ENCODE assay signal across 8 mouse cellular contexts in the genomic region with DNA sequence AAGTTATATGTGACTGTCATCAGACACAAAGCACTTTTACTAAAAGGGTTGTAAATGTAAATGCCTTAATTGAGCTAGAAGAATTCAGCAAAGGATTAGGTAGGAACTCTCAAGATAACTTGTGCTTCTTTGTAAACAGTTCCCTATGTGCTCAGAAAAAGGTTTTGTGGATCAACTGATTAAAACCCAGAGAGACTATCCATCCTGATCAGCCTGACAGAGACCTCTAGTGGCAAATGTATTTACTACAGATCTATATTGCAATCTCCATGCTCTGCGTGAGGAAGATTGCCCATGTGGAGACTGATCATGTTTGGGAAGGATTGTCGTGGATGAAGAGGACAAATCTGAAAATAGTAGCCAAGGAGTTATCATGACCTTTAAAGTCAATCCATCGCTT. TPM values are rescaled to one million over a fixed set of nuclear protein-coding genes. Genes with fewer than 3 reads are reported as not detected.
DNase-seq lines count a peak whose midpoint lies in the region; ATAC-seq and TF ChIP-seq lines count a peak whose summit lies in the region.

No protein-coding gene starts in this region.

- H3K36me3 ChIP-seq in midbrain, embryonic 15.5 days (replicated peaks), result no peaks in the 10 kb centered on the region
- no peaks in the 10 kb centered on the region for H3K36me3 ChIP-seq in midbrain, embryonic 13.5 days
- no peaks in the 10 kb centered on the region for H3K36me3 ChIP-seq in stomach, embryonic 14.5 days (ENCODE audit: control insufficient read depth, insufficient read depth, low read length)

- no peaks in the 10 kb centered on the region for H3K4me1 ChIP-seq in midbrain, embryonic 15.5 days
- H3K4me1 ChIP-seq in midbrain, embryonic 13.5 days (replicated peaks), result 0 out of 2 replicates have a peak, but pooled peaks cover 3% of the 10 kb centered on the region
- no peaks in the 10 kb centered on the region for H3K4me1 ChIP-seq in stomach, embryonic 14.5 days (ENCODE audit: control insufficient read depth, insufficient read depth, low read length)

- H3K4me2 ChIP-seq in midbrain, embryonic 15.5 days, result no peak overlapping the region
- H3K4me2 ChIP-seq in midbrain, embryonic 13.5 days (replicated peaks), result no peak overlapping the region
- no peak overlapping the region for H3K4me2 ChIP-seq in stomach, embryonic 14.5 days (replicated peaks; ENCODE audit: low read depth, low read length)

- no peak for DNase-seq in gastrocnemius, adult 2 months
- DNase-seq in gastrocnemius, postnatal 14 days, result no peak
- no peak for DNase-seq in heart, adult 9 months (ENCODE audit: low spot score in 2 of 2)
- DNase-seq in left cerebral cortex, postnatal 36 days (ENCODE audit: low spot score in 2 of 2), result no peak

- intact Hi-C loops in gastrocnemius, adult 2 months (cut with DNase I), result loop anchor here (5.0 to 10.0 kb wide), 4 partner anchors 54 to 583 kb away; a partner anchor contains a TSS
- intact Hi-C loops in gastrocnemius, postnatal 14 days (cut with DNase I; ENCODE audit: low total_unique reads), result loop anchor here (10.0 kb wide), 1 partner anchor 57 kb away; no protein-coding TSS in a partner anchor
- intact Hi-C loops in left cerebral cortex, postnatal 36 days (cut with DNase I), result loop anchor here (5.0 kb wide), 1 partner anchor 54 kb away; no protein-coding TSS in a partner anchor

- peak; percentile 73 for TF ChIP-seq CTCF in gastrocnemius, adult 2 months (IDR thresholded peaks at IDR 0.05)

- no peaks in the 10 kb centered on the region for H3K27me3 ChIP-seq in midbrain, embryonic 15.5 days (replicated peaks)
- no peaks in the 10 kb centered on the region for H3K27me3 ChIP-seq in midbrain, embryonic 13.5 days
- H3K27me3 ChIP-seq in stomach, embryonic 14.5 days (ENCODE audit: control insufficient read depth, insufficient read depth, low read length), result no peaks in the 10 kb centered on the region

- ATAC-seq in midbrain, embryonic 15.5 days (replicated peaks), result 0 out of 2 replicates have a peak, but pooled peaks have one; percentile 48
- ATAC-seq in midbrain, embryonic 13.5 days, result no peak; the same call in 1 of the 2 replicates
- ATAC-seq in hematopoietic stem cell, adult 5-6 weeks (replicated peaks in 1 of 2; ENCODE audit: insufficient read depth in 1 of 2, low FRiP score in 2 of 2, low TSS enrichment in 1 of 2, low read depth in 1 of 2, poor library complexity in 2 of 2, severe bottlenecking in 2 of 2), result peak; percentile 67 to 77; a peak in 2 of 4 replicates
- 0 out of 2 replicates have a peak, but pooled peaks have one; percentile 14 for ATAC-seq in stomach, embryonic 14.5 days (ENCODE audit: insufficient number of reproducible peaks, insufficient read depth, low FRiP score, low read depth)

- no peak overlapping the region for H3K27ac ChIP-seq in gastrocnemius, adult 2 months
- H3K27ac ChIP-seq in midbrain, embryonic 15.5 days, result no peak overlapping the region
- H3K27ac ChIP-seq in midbrain, embryonic 13.5 days, result no peak overlapping the region
- no peak overlapping the region for H3K27ac ChIP-seq in stomach, embryonic 14.5 days (ENCODE audit: low read length)

- no peak overlapping the region for H3K4me3 ChIP-seq in gastrocnemius, adult 2 months
- H3K4me3 ChIP-seq in midbrain, embryonic 15.5 days, result no peak overlapping the region
- H3K4me3 ChIP-seq in midbrain, embryonic 13.5 days (replicated peaks), result no peak overlapping the region
- no peak overlapping the region for H3K4me3 ChIP-seq in stomach, embryonic 14.5 days (ENCODE audit: low read depth, low read length)

- 14% methylated on average over 3 of the region's 3 CpGs for WGBS in midbrain, embryonic 15.5 days
- WGBS in midbrain, embryonic 13.5 days, result 22% methylated on average over 3 of the region's 3 CpGs
- 20% methylated on average over 3 of the region's 3 CpGs for WGBS in stomach, embryonic 14.5 days

- H3K9ac ChIP-seq in midbrain, embryonic 15.5 days, result no peak overlapping the region
- no peak overlapping the region for H3K9ac ChIP-seq in midbrain, embryonic 13.5 days (replicated peaks)
- H3K9ac ChIP-seq in stomach, embryonic 14.5 days (replicated peaks; ENCODE audit: low read depth, low read length), result no peak overlapping the region

- H3K9me3 ChIP-seq in midbrain, embryonic 15.5 days, result no peaks in the 10 kb centered on the region
- no peaks in the 10 kb centered on the region for H3K9me3 ChIP-seq in midbrain, embryonic 13.5 days
- H3K9me3 ChIP-seq in stomach, embryonic 14.5 days (ENCODE audit: control insufficient read depth, low read depth, low read length), result no peaks in the 10 kb centered on the region

RNA-seq across cellular contexts. Expression of a gene that starts 19.8 kb away (rescaled TPM):
- total RNA-seq in gastrocnemius, adult 2 months (2021), result 10 to 100 TPM; 15.5 to 19.0 TPM
- 10 to 100 TPM; 16.1 to 18.8 TPM for total RNA-seq in gastrocnemius, postnatal 14 days (2021)
- polyA plus RNA-seq in midbrain, embryonic 15.5 days (2015; fragmentation: Nextera tagmentation; extraction: Ambion mirVana), result 68.6 and 69.9 TPM in 2 replicates
- 87.8 and 94.2 TPM in 2 replicates for polyA plus RNA-seq in midbrain, embryonic 13.5 days (2015; fragmentation: Nextera tagmentation; extraction: Ambion mirVana)
- 442 and 717 TPM in 2 replicates for total RNA-seq in hematopoietic stem cell, adult 5-6 weeks (2017)
- 137 and 146 TPM in 2 replicates for polyA plus RNA-seq in stomach, embryonic 14.5 days (2014; fragmentation: Nextera tagmentation; extraction: Ambion mirVana)
- 10 to 100 TPM; 40.0 to 57.9 TPM for total RNA-seq in left cerebral cortex, postnatal 36 days (2021)
